Mouse (Mus musculus) midbrain, embryonic 16.5 days (tissue): Measurements from ENCODE around the gene Bace1. TPM values are rescaled to one million over a fixed set of nuclear protein-coding genes. Genes with fewer than 3 reads are reported as not detected.

Experiments
- ATAC-seq: fragments of 200-750 bp; cut with Nextera tagmentation; 2 replicates; pipeline ENCODE4 v1.8.0; 2017; ENCODE audit warnings: moderate TSS enrichment
- H3K27ac ChIP-seq: fragments of 300-500 bp; sonication (generic); 2 replicates; pipeline ENCODE4 v1.5.1; 2014; ENCODE audit warnings: mild to moderate bottlenecking, low read length, mixed read lengths
- H3K27me3 ChIP-seq: fragments of 300-500 bp; sonication (generic); 2 replicates; pipeline ENCODE4 v1.6.1; 2014; ENCODE audit warnings: low read depth, low read length, mixed read lengths; ENCODE audit not compliant: control insufficient read depth, insufficient read depth
- H3K36me3 ChIP-seq: fragments of 300-500 bp; sonication (generic); 2 replicates; pipeline ENCODE4 v1.6.1; 2014; ENCODE audit warnings: mild to moderate bottlenecking, low read length, moderate library complexity, mixed read lengths; ENCODE audit not compliant: control insufficient read depth, insufficient read depth
- H3K4me1 ChIP-seq: fragments of 300-500 bp; sonication (generic); 2 replicates; pipeline ENCODE4 v1.6.1; 2014; ENCODE audit warnings: mild to moderate bottlenecking, low read length, mixed read lengths; ENCODE audit not compliant: control insufficient read depth, insufficient read depth
- H3K4me2 ChIP-seq: fragments of 300-500 bp; sonication (generic); 2 replicates; pipeline ENCODE4 v1.6.1; 2014; ENCODE audit warnings: mild to moderate bottlenecking, low read length, mixed read lengths
- H3K4me3 ChIP-seq: fragments of 300-500 bp; sonication (generic); 2 replicates; pipeline ENCODE4 v1.5.1; 2014; ENCODE audit warnings: low read depth, mild to moderate bottlenecking, low read length, moderate library complexity, mixed read lengths
- H3K9ac ChIP-seq: fragments of 300-500 bp; sonication (generic); 2 replicates; pipeline ENCODE4 v1.6.1; 2014; ENCODE audit warnings: low read depth, low read length, mixed read lengths
- H3K9me3 ChIP-seq: fragments of 300-500 bp; sonication (generic); replicated peaks from 2 replicates; pipeline ENCODE4 v1.6.1; 2014; ENCODE audit warnings: mild to moderate bottlenecking, low read length, mixed read lengths; ENCODE audit not compliant: control insufficient read depth, poor library complexity, severe bottlenecking
- WGBS: fragments of 180-500 bp; shearing (Covaris S2); extraction: QIAGEN DNeasy Blood & Tissue Kit; methylation state at CpG from one replicate; pipeline ENCODE4 v1.1.7; 2014; 5-methylcytosine and 5-hydroxymethylcytosine counted together
- polyA plus RNA-seq: library from polyadenylated mRNA; unstranded; fragments of >200 nt; fragmentation: Nextera tagmentation; extraction: Ambion mirVana; gene quantifications from 2 replicates; pipeline ENCODE4 v1.2.1, GENCODE M21; 2015

Gene Bace1
- polyA plus RNA-seq, 1 experiment from 2014 or later = 51.3 TPM

DNA sequence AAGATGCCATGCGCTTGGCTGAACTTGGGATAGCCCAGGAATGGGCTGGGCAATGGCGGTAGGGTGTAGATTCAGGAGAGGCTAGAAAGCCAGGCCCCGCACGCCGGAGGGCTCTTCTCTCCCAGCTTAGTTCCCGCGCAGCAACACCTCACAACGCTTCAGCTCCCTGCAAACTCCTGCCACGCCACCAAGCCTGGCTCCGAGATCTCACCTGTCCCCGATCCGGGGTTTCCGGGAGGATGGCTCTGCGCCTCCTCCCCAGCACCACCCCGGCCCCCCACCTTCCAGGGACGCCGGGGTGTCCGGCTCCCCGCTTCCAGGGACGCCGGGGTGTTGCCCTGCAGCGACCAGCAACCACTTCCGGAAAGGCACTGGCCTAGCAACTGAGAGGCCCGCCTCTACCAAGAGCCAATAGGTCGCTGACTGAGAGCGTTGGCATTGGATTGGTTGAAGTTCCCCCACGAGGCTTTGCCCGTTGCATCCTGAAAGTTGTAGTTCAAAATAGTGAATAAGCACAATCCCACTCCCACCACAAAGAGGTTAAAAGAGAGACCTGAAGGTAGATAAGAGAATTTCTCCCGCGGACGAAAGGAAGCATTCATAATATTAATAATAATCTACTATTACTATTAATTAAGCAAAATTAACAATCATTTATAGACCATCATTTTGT, 10.0 kb upstream of the Bace1 start, which contains the start of gene Cep164:
TSS of gene Cep164 (minus strand) at position 401 of the 673 bp plus-strand sequence.
- WGBS = under 1% methylated on average over 31 of the region's 31 CpGs
- Histone ChIP-seq H3K4me1 (peaks cover 6% of the 10 kb centered on the region; the same call in 1 of the 2 replicates), H3K4me2 (peak within 1 kb of the TSS; percentile 86), H3K4me3 (peak within 1 kb of the TSS; percentile 97), H3K9ac (peak within 1 kb of the TSS; percentile 84), H3K9me3 (no peaks in the 10 kb centered on the region), H3K27me3 (no peaks in the 10 kb centered on the region), H3K36me3 (0 out of 2 replicates have a peak, but pooled peaks cover 3% of the 10 kb centered on the region), H3K27ac (peak within 1 kb of the TSS; percentile 80)
- peak; percentile 97 for ATAC-seq

DNA sequence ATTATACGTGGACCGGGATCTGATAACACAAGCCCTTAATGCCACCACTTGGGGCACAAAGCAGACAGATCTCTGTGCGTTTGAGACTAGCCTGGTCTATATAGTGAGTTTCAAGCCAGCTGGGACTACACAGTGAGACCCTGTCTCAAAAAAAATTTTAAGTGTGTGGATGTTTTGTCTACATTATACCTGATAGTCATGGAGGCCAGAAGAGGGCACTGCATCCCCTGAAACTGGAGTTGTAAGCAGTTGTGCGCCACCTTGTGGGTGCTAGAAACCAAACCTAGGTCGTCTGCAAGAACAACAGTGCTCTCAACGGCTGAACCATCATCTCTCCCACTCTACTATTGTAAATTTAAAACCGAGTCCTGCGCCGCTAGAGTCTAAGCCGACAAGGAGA, 9.3 kb upstream of the Bace1 start:
- peak; percentile 68 for ATAC-seq
- H3K4me3 ChIP-seq = peak overlapping the region; percentile 97
- H3K36me3 ChIP-seq = no peaks in the 10 kb centered on the region
- no peak overlapping the region; the same call in 1 of the 2 replicates for H3K27ac ChIP-seq
- no peaks in the 10 kb centered on the region for H3K9me3 ChIP-seq
- WGBS = 26% methylated on average over 10 of the region's 10 CpGs
- H3K4me1 ChIP-seq = peaks cover 6% of the 10 kb centered on the region; the same call in 1 of the 2 replicates
- peak overlapping the region; percentile 86 for H3K4me2 ChIP-seq
- no peaks in the 10 kb centered on the region for H3K27me3 ChIP-seq
- no peak overlapping the region for H3K9ac ChIP-seq

GRCm38 (mm10) chr9:45832898-45833297, 5.5 kb upstream of the Bace1 start:
- Histone ChIP-seq H3K27ac (no peak overlapping the region), H3K9ac (no peak overlapping the region), H3K9me3 (no peaks in the 10 kb centered on the region), H3K36me3 (no peaks in the 10 kb centered on the region), H3K4me1 (peaks cover under 1% of the 10 kb centered on the region), H3K4me2 (no peak overlapping the region), H3K27me3 (no peaks in the 10 kb centered on the region), H3K4me3 (no peak overlapping the region)
- no peak for ATAC-seq
- WGBS = 84% methylated on average over 2 of the region's 2 CpGs

GRCm38 (mm10) chr9:45833461-45833860, 4.9 kb upstream of the Bace1 start:
- Histone ChIP-seq H3K4me3 (no peak overlapping the region), H3K4me1 (peaks cover 2% of the 10 kb centered on the region), H3K36me3 (no peaks in the 10 kb centered on the region), H3K27me3 (no peaks in the 10 kb centered on the region), H3K4me2 (no peak overlapping the region), H3K9me3 (no peaks in the 10 kb centered on the region), H3K27ac (no peak overlapping the region), H3K9ac (no peak overlapping the region)
- no peak for ATAC-seq
- 90% methylated on average over 2 of the region's 2 CpGs for WGBS

DNA sequence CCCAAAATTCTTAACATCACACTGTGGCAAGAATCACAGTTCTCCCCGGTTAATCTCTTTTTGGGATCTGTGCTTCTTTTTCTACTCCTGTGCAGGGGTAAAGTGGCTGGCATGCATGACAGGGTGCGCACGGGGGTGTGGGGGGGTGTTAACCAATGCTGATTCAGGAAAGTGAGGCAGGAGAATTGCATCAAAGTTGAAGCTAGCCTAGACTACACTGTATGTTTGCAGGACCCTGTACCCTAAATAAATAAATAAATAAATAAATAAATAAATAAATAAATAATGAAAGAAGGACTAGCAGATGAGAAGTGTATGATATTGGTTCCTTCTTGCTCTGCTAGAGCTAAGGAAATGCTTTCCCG, 329 bp upstream of the Bace1 start:
- H3K9me3 ChIP-seq = no peaks in the 10 kb centered on the region
- WGBS = 24% methylated on average over 4 of the region's 4 CpGs
- no peaks in the 10 kb centered on the region for H3K27me3 ChIP-seq
- no peaks in the 10 kb centered on the region for H3K36me3 ChIP-seq
- H3K4me3 ChIP-seq = peak overlapping the region; percentile 79
- H3K4me2 ChIP-seq = peak overlapping the region; percentile 91
- H3K9ac ChIP-seq = no peak overlapping the region
- peak overlapping the region; percentile 81 for H3K27ac ChIP-seq
- no peak; the same call in 1 of the 2 replicates for ATAC-seq
- H3K4me1 ChIP-seq = peaks cover 37% of the 10 kb centered on the region

DNA sequence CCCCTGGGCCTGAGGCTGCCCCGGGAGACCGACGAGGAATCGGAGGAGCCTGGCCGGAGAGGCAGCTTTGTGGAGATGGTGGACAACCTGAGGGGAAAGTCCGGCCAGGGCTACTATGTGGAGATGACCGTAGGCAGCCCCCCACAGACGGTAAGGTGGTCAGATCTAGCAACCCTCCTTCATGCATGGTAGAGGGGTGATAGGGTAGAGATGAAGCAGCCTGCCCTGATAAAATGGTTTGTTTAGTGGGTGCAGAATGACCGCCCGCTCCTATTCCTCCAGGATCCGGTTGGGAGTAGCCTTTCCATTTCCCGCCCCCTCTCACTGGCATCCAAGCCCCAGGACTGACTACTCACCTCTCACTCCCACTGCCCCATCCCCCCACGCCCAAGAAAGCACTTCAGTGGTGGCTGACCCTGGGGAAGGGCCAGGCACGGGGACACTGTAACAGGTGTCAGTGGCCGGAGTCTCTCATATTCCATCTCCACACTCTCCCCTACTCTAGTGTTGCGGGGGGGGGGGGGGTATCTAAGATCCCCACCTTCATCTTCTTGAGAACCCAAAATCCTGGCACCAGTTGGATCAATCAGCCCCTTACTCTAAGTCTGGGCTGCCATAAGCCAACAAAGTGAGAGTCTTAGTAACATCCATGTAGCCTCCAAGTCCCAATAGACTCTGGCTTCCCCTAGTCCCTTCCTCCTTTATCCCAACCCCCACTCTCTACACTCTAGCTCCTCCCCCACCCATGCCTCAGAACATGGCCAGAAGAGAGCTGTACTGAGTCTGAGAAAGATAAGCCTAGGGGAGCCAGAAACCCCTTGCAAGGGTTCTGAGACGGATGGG, 980 bp downstream of the Bace1 start:
- peak overlapping the region; percentile 94 for H3K9ac ChIP-seq
- H3K27me3 ChIP-seq = no peaks in the 10 kb centered on the region
- H3K4me3 ChIP-seq = peak overlapping the region; percentile 79
- peak overlapping the region; percentile 91 for H3K4me2 ChIP-seq
- peaks cover 37% of the 10 kb centered on the region for H3K4me1 ChIP-seq
- no peaks in the 10 kb centered on the region for H3K36me3 ChIP-seq
- H3K27ac ChIP-seq = peak overlapping the region; percentile 81
- H3K9me3 ChIP-seq = no peaks in the 10 kb centered on the region
- 10% methylated on average over 17 of the region's 17 CpGs for WGBS
- ATAC-seq = no peak

- no peaks in the 10 kb centered on the region for H3K27me3 ChIP-seq
- H3K4me3 ChIP-seq = peak overlapping the region; percentile 79
- H3K36me3 ChIP-seq = no peaks in the 10 kb centered on the region
- WGBS = 78% methylated on average over 7 of the region's 7 CpGs
- peak overlapping the region; percentile 94 for H3K9ac ChIP-seq
- no peaks in the 10 kb centered on the region for H3K9me3 ChIP-seq
- ATAC-seq = no peak
- peaks cover 37% of the 10 kb centered on the region for H3K4me1 ChIP-seq
- H3K27ac ChIP-seq = no peak overlapping the region
- H3K4me2 ChIP-seq = peak overlapping the region; percentile 91
Observed at GRCm38 (mm10) chr9:45839982-45840300, 1.6 kb downstream of the Bace1 start.

- WGBS = 79% methylated on average over 5 of the region's 5 CpGs
- Histone ChIP-seq H3K36me3 (no peaks in the 10 kb centered on the region), H3K4me1 (peaks cover 37% of the 10 kb centered on the region), H3K4me3 (peak overlapping the region; percentile 79), H3K27ac (no peak overlapping the region), H3K9ac (peak overlapping the region; percentile 94), H3K9me3 (no peaks in the 10 kb centered on the region), H3K27me3 (no peaks in the 10 kb centered on the region), H3K4me2 (peak overlapping the region; percentile 91)
- ATAC-seq = no peak
Observed at GRCm38 (mm10) chr9:45840331-45840730, 2.0 kb downstream of the Bace1 start.

DNA sequence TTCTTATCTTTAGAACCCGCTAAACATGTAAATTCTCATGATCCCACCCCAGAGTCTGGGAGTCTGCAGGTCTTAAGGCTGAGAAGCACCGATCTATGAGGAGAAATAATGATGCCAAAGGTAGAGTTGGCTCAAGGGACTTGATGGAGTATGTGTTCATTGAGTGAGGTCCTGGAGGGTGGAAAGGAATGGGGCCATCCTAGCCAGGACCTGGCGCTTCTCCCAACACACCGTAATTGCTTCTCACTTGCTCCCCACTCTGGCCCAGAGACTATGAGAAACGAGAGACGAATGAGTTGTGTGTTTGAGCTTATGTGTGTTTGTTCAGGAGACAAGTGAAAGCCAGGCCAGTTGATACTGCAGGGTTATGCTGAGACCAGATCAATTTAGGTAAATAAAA, 3.1 kb downstream of the Bace1 start:
- ATAC-seq = no peak
- Histone ChIP-seq H3K4me3 (no peak overlapping the region), H3K27me3 (no peaks in the 10 kb centered on the region), H3K4me1 (peaks cover 37% of the 10 kb centered on the region), H3K27ac (no peak overlapping the region), H3K9me3 (no peaks in the 10 kb centered on the region), H3K4me2 (peak overlapping the region; percentile 91), H3K9ac (no peak overlapping the region), H3K36me3 (no peaks in the 10 kb centered on the region)
- WGBS = 85% methylated on average over 6 of the region's 6 CpGs
